Mouse (Mus musculus) Patski (cell line): ENCODE data around the gene Ubxn7. TPM values are rescaled to one million over a fixed set of nuclear protein-coding genes. Genes with fewer than 3 reads are reported as not detected.

Experiments
- ATAC-seq: fragments of 100-300 bp; one replicate; pipeline ENCODE4 v1.8.0; 2021
- CTCF ChIA-PET: fragments of 350-600 bp; sonication (Branson Sonifier 250); formaldehyde crosslinking; loops from one replicate; lab custom pipeline; 2022; ENCODE audit warnings: inconsistent platforms; lab: Charles Lee
- POLR2A ChIA-PET: fragments of 350-600 bp; sonication (Branson Sonifier 250); formaldehyde crosslinking; loops from one replicate; lab custom pipeline; 2022; ENCODE audit warnings: antibody characterized with exemption, inconsistent platforms; lab: Charles Lee
- DNase-seq: peaks from one replicate; pipeline ENCODE4 v3.0.0-alpha.2; 2011; ENCODE audit warnings: low read depth, low spot score
- H3K27me3 ChIP-seq: fragments of 371-371 bp; one replicate; pipeline ENCODE4 v1.5.1; 2021
- CTCF ChIP-seq: fragments of 100-300 bp; IDR thresholded peaks from one replicate; pipeline ENCODE4 v1.5.1; 2021
- in situ Hi-C: fragments of 300-500 bp; cut with MboI; formaldehyde crosslinking; loops from 3 replicates; pipeline ENCODE4 v1.11.1; 2018; ENCODE audit warnings: low pct_unique_long_range_greater_than_20kb, mixed read lengths
- polyA plus RNA-seq: library from polyadenylated mRNA; unstranded; gene quantifications from one replicate; pipeline ENCODE4 v1.2.3, GENCODE M21; 2021

Gene Ubxn7
- polyA plus RNA-seq, 1 experiment from 2014 or later = 18.7 TPM

GRCm38 (mm10) chr16:32379575-32379974 is 47.5 kb downstream of the Ubxn7 start:
- no peak for TF ChIP-seq CTCF
- POLR2A ChIA-PET = no interaction called here
- no peaks in the 10 kb centered on the region for H3K27me3 ChIP-seq
- in situ Hi-C loops = loop anchor here (5.0 kb wide), 1 partner anchor 78 kb away; no protein-coding TSS in a partner anchor
- DNase-seq (no peak), ATAC-seq (no peak)
- CTCF ChIA-PET = interaction anchor here (1.4 kb wide), 1 partner anchor 27 kb away, joined by 3 read pairs; no protein-coding TSS in a partner anchor

GRCm38 (mm10) chr16:32382901-32383300 is 50.8 kb downstream of the Ubxn7 start:
- no peak for TF ChIP-seq CTCF
- in situ Hi-C loops = no loop called here
- DNase-seq (no peak), ATAC-seq (no peak)
- no peaks in the 10 kb centered on the region for H3K27me3 ChIP-seq
- POLR2A ChIA-PET = no interaction called here
- CTCF ChIA-PET = no interaction called here

- no peaks in the 10 kb centered on the region for H3K27me3 ChIP-seq
- CTCF ChIA-PET = no interaction called here
- DNase-seq (no peak), ATAC-seq (no peak)
- in situ Hi-C loops = no loop called here
- POLR2A ChIA-PET = no interaction called here
- no peak for TF ChIP-seq CTCF
Observed at GRCm38 (mm10) chr16:32384885-32385284, 52.8 kb downstream of the Ubxn7 start.

GRCm38 (mm10) chr16:32386826-32387225 is 54.8 kb downstream of the Ubxn7 start:
- no peaks in the 10 kb centered on the region for H3K27me3 ChIP-seq
- DNase-seq = no peak
- ChIA-PET POLR2A (no interaction called here), CTCF (interaction anchor here (1.1 to 1.6 kb wide), 3 partner anchors 10 to 113 kb away, joined by 3 read pairs; partner anchors contain the start of gene Tm4sf19)
- no peak for TF ChIP-seq CTCF
- in situ Hi-C loops = no loop called here
- no peak for ATAC-seq

GRCm38 (mm10) chr16:32389049-32389448 is 57.0 kb downstream of the Ubxn7 start:
- H3K27me3 ChIP-seq = no peaks in the 10 kb centered on the region
- ChIA-PET CTCF (interaction anchor here (0.8 to 2.1 kb wide), 3 partner anchors 8 to 46 kb away, joined by 3 to 6 read pairs (median 3); no protein-coding TSS in a partner anchor), POLR2A (interaction anchor here (0.6 to 1.2 kb wide), 2 partner anchors 27 to 277 kb away, joined by 3 to 4 read pairs; no protein-coding TSS in a partner anchor)
- ATAC-seq (no peak), DNase-seq (no peak)
- TF ChIP-seq CTCF = no peak
- in situ Hi-C loops = no loop called here

- no peak for TF ChIP-seq CTCF
- DNase-seq (no peak), ATAC-seq (no peak)
- in situ Hi-C loops = no loop called here
- ChIA-PET CTCF (interaction anchor here (0.8 to 2.1 kb wide), 3 partner anchors 8 to 47 kb away, joined by 3 to 6 read pairs (median 3); no protein-coding TSS in a partner anchor), POLR2A (interaction anchor here (1.2 kb wide), 1 partner anchor 27 kb away, joined by 4 read pairs; no protein-coding TSS in a partner anchor)
- no peaks in the 10 kb centered on the region for H3K27me3 ChIP-seq
Observed at GRCm38 (mm10) chr16:32389841-32390240, 57.8 kb downstream of the Ubxn7 start.

GRCm38 (mm10) chr16:32390882-32391281 is 58.8 kb downstream of the Ubxn7 start:
- no peak for TF ChIP-seq CTCF
- DNase-seq (no peak), ATAC-seq (no peak)
- no peaks in the 10 kb centered on the region for H3K27me3 ChIP-seq
- in situ Hi-C loops = no loop called here
- ChIA-PET CTCF (no interaction called here), POLR2A (no interaction called here)

- TF ChIP-seq CTCF = no peak
- in situ Hi-C loops = no loop called here
- ChIA-PET CTCF (no interaction called here), POLR2A (interaction anchor here (0.6 to 1.1 kb wide), 2 partner anchors 37 to 65 kb away, joined by 3 read pairs; no protein-coding TSS in a partner anchor)
- peak; percentile 12 for DNase-seq
- peak; percentile 39 for ATAC-seq
- no peaks in the 10 kb centered on the region for H3K27me3 ChIP-seq
Observed at GRCm38 (mm10) chr16:32395679-32396540, 63.9 kb downstream of the Ubxn7 start.

GRCm38 (mm10) chr16:32396541-32396835 is 64.4 kb downstream of the Ubxn7 start:
- H3K27me3 ChIP-seq = no peaks in the 10 kb centered on the region
- ChIA-PET CTCF (interaction anchor here (1.4 kb wide), 1 partner anchor 9 kb away, joined by 3 read pairs; no protein-coding TSS in a partner anchor), POLR2A (interaction anchor here (0.6 to 1.1 kb wide), 2 partner anchors 38 to 65 kb away, joined by 3 read pairs; no protein-coding TSS in a partner anchor)
- ATAC-seq = no peak
- DNase-seq = no peak
- TF ChIP-seq CTCF = no peak
- in situ Hi-C loops = no loop called here

GRCm38 (mm10) chr16:32398206-32398605 is 66.1 kb downstream of the Ubxn7 start:
- DNase-seq = no peak

GRCm38 (mm10) chr16:32400267-32400666 is 68.2 kb downstream of the Ubxn7 start, which contains the start of gene Tm4sf19:
Gene Tm4sf19 (plus strand): TSS chr16:32400506.
- in situ Hi-C loops = no loop called here
- DNase-seq (no peak), ATAC-seq (no peak)
- no peak for TF ChIP-seq CTCF
- POLR2A ChIA-PET = no interaction called here
- CTCF ChIA-PET = interaction anchor here (1.4 kb wide), 1 partner anchor 12 kb away, joined by 3 read pairs; no protein-coding TSS in a partner anchor
- H3K27me3 ChIP-seq = no peaks in the 10 kb centered on the region

More at GRCm38 (mm10) chr16:32398206-32398605, 66.1 kb downstream of the Ubxn7 start:
- in situ Hi-C loops = no loop called here
- no peak for ATAC-seq
- CTCF ChIA-PET = no interaction called here
- H3K27me3 ChIP-seq = no peaks in the 10 kb centered on the region
- no peak for TF ChIP-seq CTCF
- POLR2A ChIA-PET = no interaction called here
